Mouse (Mus musculus) forebrain, postnatal 0 days (tissue): ENCODE measurements around the gene Cdkn1a. TPM values are rescaled to one million over a fixed set of nuclear protein-coding genes. Genes with fewer than 3 reads are reported as not detected.

ENCODE experiments used
- ATAC-seq: fragments of 200-750 bp; cut with Nextera tagmentation; 2 replicates; pipeline ENCODE4 v1.8.0; 2017; ENCODE audit warnings: mild to moderate bottlenecking, moderate library complexity
- DNase-seq: peaks from one replicate; pipeline ENCODE4 v3.0.0-alpha.2; 2015
- H3K27ac ChIP-seq: fragments of 300-500 bp; sonication (generic); 2 replicates; pipeline ENCODE4 v1.5.1; 2014; ENCODE audit warnings: low read depth, mild to moderate bottlenecking, antibody characterized with exemption, low read length, moderate library complexity, mixed read lengths
- H3K27me3 ChIP-seq: fragments of 300-500 bp; sonication (generic); 2 replicates; pipeline ENCODE4 v1.6.1; 2014; ENCODE audit warnings: mild to moderate bottlenecking, low read length, mixed read lengths; ENCODE audit not compliant: insufficient read depth
- H3K36me3 ChIP-seq: fragments of 300-500 bp; sonication (generic); 2 replicates; pipeline ENCODE4 v1.6.1; 2014; ENCODE audit warnings: mild to moderate bottlenecking, moderate library complexity; ENCODE audit not compliant: insufficient read depth
- H3K4me1 ChIP-seq: fragments of 300-500 bp; sonication (generic); 2 replicates; pipeline ENCODE4 v1.6.1; 2014; ENCODE audit warnings: antibody characterized with exemption; ENCODE audit not compliant: insufficient read depth
- H3K4me2 ChIP-seq: fragments of 300-500 bp; sonication (generic); 2 replicates; pipeline ENCODE4 v1.6.1; 2014; ENCODE audit warnings: low read depth, mild to moderate bottlenecking, moderate library complexity
- H3K4me3 ChIP-seq: fragments of 300-500 bp; sonication (generic); 2 replicates; pipeline ENCODE4 v1.5.1; 2014; ENCODE audit warnings: low read depth, low read length, mixed read lengths
- H3K9ac ChIP-seq: fragments of 300-500 bp; sonication (generic); 2 replicates; pipeline ENCODE4 v1.6.1; 2014; ENCODE audit warnings: mild to moderate bottlenecking
- H3K9me3 ChIP-seq: fragments of 300-500 bp; sonication (generic); 2 replicates; pipeline ENCODE4 v1.6.1; 2016; ENCODE audit warnings: low read length
- CTCF ChIP-seq: sonication (generic); IDR thresholded peaks from 2 replicates; pipeline ENCODE4 v1.5.1; 2016; ENCODE audit warnings: antibody characterized with exemption, control low read depth, low read depth
- WGBS: fragments of 180-500 bp; shearing (Covaris S2); extraction: QIAGEN DNeasy Blood & Tissue Kit; methylation state at CpG from one replicate; pipeline ENCODE4 v1.1.7; 2014; 5-methylcytosine and 5-hydroxymethylcytosine counted together
- polyA plus RNA-seq: library from polyadenylated mRNA; unstranded; fragments of >200 nt; fragmentation: Nextera tagmentation; extraction: Ambion mirVana; gene quantifications from 2 replicates; pipeline ENCODE4 v1.2.1, GENCODE M21; 2015
- total RNA-seq: library from RNA; depleted of rRNA; stranded (reverse); fragments of >200 nt; gene quantifications from 2 replicates; pipeline ENCODE4 v1.2.3, GENCODE M21; 2014

Cdkn1a gene
- total and polyA plus RNA-seq, 2 experiments from 2014 or later = 20.0 to 121 TPM

DNA sequence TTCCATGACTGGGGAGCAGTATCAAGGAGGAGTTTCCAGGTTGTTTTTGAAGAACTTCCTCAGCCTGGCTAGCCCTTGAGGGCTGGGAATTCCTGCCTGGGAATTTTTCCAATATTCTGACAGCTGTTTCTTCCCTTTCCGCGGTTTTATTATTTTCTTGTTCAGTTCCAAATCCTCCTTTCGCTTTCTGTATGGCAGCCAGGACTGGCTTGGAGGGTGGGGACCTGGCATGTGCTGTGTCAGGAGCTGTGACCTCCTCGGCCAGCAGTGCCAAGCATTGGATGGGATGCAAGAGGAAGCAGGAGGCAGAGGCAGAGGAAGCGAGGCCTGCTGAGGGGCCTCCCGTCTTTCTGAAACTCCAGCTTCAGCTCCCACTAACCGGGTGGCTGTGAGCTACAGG lies 36.9 kb upstream of the Cdkn1a start:
- H3K4me1 ChIP-seq = no peaks in the 10 kb centered on the region
- no peaks in the 10 kb centered on the region for H3K27me3 ChIP-seq
- no peak overlapping the region for H3K4me3 ChIP-seq
- no peaks in the 10 kb centered on the region for H3K36me3 ChIP-seq
- H3K9me3 ChIP-seq = no peaks in the 10 kb centered on the region
- TF ChIP-seq CTCF = no peak
- 57% methylated on average over 7 of the region's 7 CpGs for WGBS
- DNase-seq (no peak), ATAC-seq (no peak)
- H3K27ac ChIP-seq = no peak overlapping the region
- no peak overlapping the region for H3K4me2 ChIP-seq
- H3K9ac ChIP-seq = no peak overlapping the region

DNA sequence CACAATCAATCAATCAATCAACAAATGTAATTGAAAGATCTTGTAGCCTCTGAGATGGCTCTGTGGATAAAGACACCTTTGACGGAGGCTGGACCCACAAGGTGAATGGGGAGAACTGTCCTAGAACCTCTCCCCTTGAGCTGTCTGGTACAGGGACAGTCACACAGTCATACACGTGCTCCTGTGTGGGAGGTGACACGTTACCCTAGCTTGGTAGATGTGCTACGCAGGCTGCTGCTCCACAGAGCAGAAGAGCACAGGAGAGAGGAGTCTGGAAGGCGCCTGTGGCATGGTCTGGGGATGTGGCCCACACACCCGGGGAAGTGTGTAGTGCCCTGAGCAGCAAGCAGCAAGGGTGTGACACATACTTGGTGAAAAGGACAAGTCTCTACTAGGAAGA lies 36.3 kb upstream of the Cdkn1a start:
- no peak for DNase-seq
- Histone ChIP-seq H3K36me3 (no peaks in the 10 kb centered on the region), H3K27me3 (no peaks in the 10 kb centered on the region), H3K9me3 (no peaks in the 10 kb centered on the region), H3K27ac (no peak overlapping the region), H3K9ac (no peak overlapping the region), H3K4me2 (no peak overlapping the region), H3K4me1 (no peaks in the 10 kb centered on the region), H3K4me3 (no peak overlapping the region)
- TF ChIP-seq CTCF = no peak
- WGBS = 85% methylated on average over 6 of the region's 6 CpGs
- ATAC-seq = no peak

GRCm38 (mm10) chr17:29055586-29055985 lies 35.2 kb upstream of the Cdkn1a start:
- H3K4me2 ChIP-seq = no peak overlapping the region
- H3K9me3 ChIP-seq = no peaks in the 10 kb centered on the region
- no peak overlapping the region for H3K27ac ChIP-seq
- ATAC-seq (no peak), DNase-seq (no peak)
- no peaks in the 10 kb centered on the region for H3K36me3 ChIP-seq
- H3K4me3 ChIP-seq = no peak overlapping the region
- H3K27me3 ChIP-seq = no peaks in the 10 kb centered on the region
- no peak overlapping the region for H3K9ac ChIP-seq
- TF ChIP-seq CTCF = no peak
- WGBS = 78% methylated on average over 5 of the region's 5 CpGs
- H3K4me1 ChIP-seq = no peaks in the 10 kb centered on the region

- no peak overlapping the region for H3K4me3 ChIP-seq
- no peak overlapping the region for H3K27ac ChIP-seq
- no peaks in the 10 kb centered on the region for H3K4me1 ChIP-seq
- no peaks in the 10 kb centered on the region for H3K27me3 ChIP-seq
- H3K36me3 ChIP-seq = no peaks in the 10 kb centered on the region
- no peak overlapping the region for H3K9ac ChIP-seq
- no peak for TF ChIP-seq CTCF
- no peak for ATAC-seq
- no peak for DNase-seq
- WGBS = 51% methylated on average over 7 of the region's 7 CpGs
- H3K9me3 ChIP-seq = no peaks in the 10 kb centered on the region
- H3K4me2 ChIP-seq = no peak overlapping the region
Observed at GRCm38 (mm10) chr17:29056207-29056606, 34.6 kb upstream of the Cdkn1a start.

GRCm38 (mm10) chr17:29056699-29057151 lies 34.1 kb upstream of the Cdkn1a start:
- H3K27ac ChIP-seq = no peak overlapping the region
- DNase-seq (no peak), ATAC-seq (peak; percentile 78)
- no peaks in the 10 kb centered on the region for H3K27me3 ChIP-seq
- no peaks in the 10 kb centered on the region for H3K9me3 ChIP-seq
- no peaks in the 10 kb centered on the region for H3K36me3 ChIP-seq
- no peak overlapping the region for H3K4me2 ChIP-seq
- no peak for TF ChIP-seq CTCF
- no peak overlapping the region for H3K9ac ChIP-seq
- WGBS = 13% methylated on average over 8 of the region's 8 CpGs
- no peaks in the 10 kb centered on the region for H3K4me1 ChIP-seq
- H3K4me3 ChIP-seq = no peak overlapping the region

GRCm38 (mm10) chr17:29057361-29057890 lies 33.4 kb upstream of the Cdkn1a start:
- Histone ChIP-seq H3K27ac (no peak overlapping the region), H3K9me3 (no peaks in the 10 kb centered on the region), H3K4me1 (no peaks in the 10 kb centered on the region), H3K9ac (no peak overlapping the region), H3K4me3 (no peak overlapping the region), H3K27me3 (no peaks in the 10 kb centered on the region), H3K4me2 (no peak overlapping the region), H3K36me3 (no peaks in the 10 kb centered on the region)
- no peak for ATAC-seq
- WGBS = 83% methylated on average over 11 of the region's 11 CpGs
- DNase-seq = no peak
- TF ChIP-seq CTCF = no peak

GRCm38 (mm10) chr17:29057961-29058360 lies 32.8 kb upstream of the Cdkn1a start:
- no peaks in the 10 kb centered on the region for H3K27me3 ChIP-seq
- no peaks in the 10 kb centered on the region for H3K4me1 ChIP-seq
- H3K9me3 ChIP-seq = no peaks in the 10 kb centered on the region
- H3K27ac ChIP-seq = no peak overlapping the region
- no peak for TF ChIP-seq CTCF
- no peak overlapping the region for H3K4me3 ChIP-seq
- no peak for DNase-seq
- no peak overlapping the region for H3K4me2 ChIP-seq
- no peaks in the 10 kb centered on the region for H3K36me3 ChIP-seq
- ATAC-seq = no peak
- 69% methylated on average over 10 of the region's 10 CpGs for WGBS
- no peak overlapping the region for H3K9ac ChIP-seq
